Mouse (Mus musculus) CH12.LX (cell line): ENCODE results near the gene Pcsk1n.

Experiments used
- CHD1 ChIP-seq: IDR thresholded peaks from 2 replicates; pipeline ENCODE4 v1.6.1; 2012; ENCODE audit warnings: low read depth, low read length, improper control_type of control experiment, inconsistent platforms
- CTCF ChIP-seq, 2 experiments: IDR thresholded peaks in 1 of 2; conservative IDR thresholded peaks in 1 of 2; 2 replicates each; pipeline ENCODE4 v1.5.1; 2011 to 2012; ENCODE audit warnings: low read depth in 2 of 2, low read length in 2 of 2, improper control_type of control experiment in 1 of 2, inconsistent platforms in 1 of 2, mild to moderate bottlenecking in 1 of 2, moderate library complexity in 1 of 2
- HCFC1 ChIP-seq: IDR thresholded peaks from 2 replicates; pipeline ENCODE4 v1.6.1; 2012; ENCODE audit warnings: low read depth, mild to moderate bottlenecking, inconsistent platforms, low read length, improper control_type of control experiment
- MAFK ChIP-seq: IDR thresholded peaks from 2 replicates; pipeline ENCODE4 v1.6.1; 2011; ENCODE audit warnings: low read length, improper control_type of control experiment; ENCODE audit not compliant: insufficient replicate concordance
- MAX ChIP-seq: IDR thresholded peaks from 2 replicates; pipeline ENCODE4 v1.6.1; 2011; ENCODE audit warnings: low read length, improper control_type of control experiment
- NELFE ChIP-seq: IDR thresholded peaks from 2 replicates; pipeline ENCODE4 v1.6.1; 2011; ENCODE audit warnings: low read depth, low read length, improper control_type of control experiment
- NRF1 ChIP-seq: IDR thresholded peaks from 2 replicates; pipeline ENCODE4 v1.6.1; 2014; ENCODE audit warnings: low read depth, mild to moderate bottlenecking, inconsistent platforms, low read length, improper control_type of control experiment, moderate library complexity
- POLR2A ChIP-seq: IDR thresholded peaks from 2 replicates; pipeline ENCODE4 v1.6.1; 2011; ENCODE audit warnings: low read depth, mild to moderate bottlenecking, improper control_type of control experiment, low read length
- POLR2AphosphoS2 ChIP-seq: IDR thresholded peaks from 2 replicates; pipeline ENCODE4 v1.6.1; 2011; ENCODE audit warnings: low read depth, low read length, improper control_type of control experiment
- SMC3 ChIP-seq: IDR thresholded peaks from 2 replicates; pipeline ENCODE4 v1.6.1; 2011; ENCODE audit warnings: low read depth, low read length, improper control_type of control experiment
- USF1 ChIP-seq: IDR thresholded peaks from 2 replicates; pipeline ENCODE4 v1.6.1; 2014; ENCODE audit warnings: low read depth, mild to moderate bottlenecking, inconsistent platforms, low read length, improper control_type of control experiment

- TF ChIP-seq POLR2A (peak; percentile 54; the same call in 1 of the 2 replicates), MAX (no peak), POLR2AphosphoS2 (no peak), NRF1 (peak; percentile 86), CTCF (conservative IDR thresholded peaks at IDR 0.05 in 1 of 2, IDR thresholded peaks at IDR 0.05 in 1 of 2; ENCODE audit: low read depth in 2 of 2, low read length in 2 of 2) (no peak), SMC3 (no peak), USF1 (no peak; the same call in 1 of the 2 replicates), MAFK (no peak), HCFC1 (peak; percentile 57), NELFE (no peak), CHD1 (no peak)
These were observed 28.4 kb downstream of the Pcsk1n start for GRCm38 (mm10) chrX:7947900-7948492.
